Mouse (Mus musculus) megakaryocyte, adult 5-6 weeks (primary cell): Measurements from ENCODE around the gene Lsm7. TPM values are rescaled to one million over a fixed set of nuclear protein-coding genes. Genes with fewer than 3 reads are reported as not detected.
A peak's percentile ranks its signal among the peaks of the same experiment; 100 is the strongest.

Experiments used
- ATAC-seq: 2 replicates; pipeline ENCODE4 v1.8.0; 2016; ENCODE audit warnings: mild to moderate bottlenecking, inconsistent platforms; ENCODE audit not compliant: poor library complexity, severe bottlenecking
- total RNA-seq, 2 experiments: library from RNA; stranded (forward) in 1 of 2; stranded (reverse) in 1 of 2; fragments of 153-499, 151-499 nt in 1 of 2; fragments of 221-1000, 200-1000 nt in 1 of 2; gene quantifications; 2 replicates each; pipeline versions ENCODE4 v1.2.3 to v1.2.4; 2015 to 2017

Lsm7 gene
- total RNA-seq, 2 experiments from 2014 or later: 58.0 to 130 TPM

GRCm38 (mm10) chr10:80876594-80876993, 21.6 kb upstream of the Lsm7 start:
- no peak for ATAC-seq

GRCm38 (mm10) chr10:80876028-80876427, 21.0 kb upstream of the Lsm7 start:
- peak; percentile 58; the same call in 1 of the 2 replicates for ATAC-seq

- no peak for ATAC-seq
Measured at GRCm38 (mm10) chr10:80874035-80874434, 19.0 kb upstream of the Lsm7 start.

- ATAC-seq: no peak
Measured at GRCm38 (mm10) chr10:80871581-80871980, 16.6 kb upstream of the Lsm7 start, which contains the start of gene Tmprss9. TSS of gene Tmprss9 (plus strand) at chr10:80871848.

- ATAC-seq: no peak
Measured at GRCm38 (mm10) chr10:80870993-80871392, 16.0 kb upstream of the Lsm7 start.

- no peak for ATAC-seq
Measured at GRCm38 (mm10) chr10:80864446-80864845, 9.4 kb upstream of the Lsm7 start.

- ATAC-seq: no peak
Measured at GRCm38 (mm10) chr10:80862305-80862704, 7.3 kb upstream of the Lsm7 start.

GRCm38 (mm10) chr10:80858350-80858935, 3.4 kb upstream of the Lsm7 start:
- ATAC-seq: 0 out of 2 replicates have a peak, but pooled peaks have one; percentile 8

GRCm38 (mm10) chr10:80857848-80858247, 2.8 kb upstream of the Lsm7 start:
- no peak for ATAC-seq

GRCm38 (mm10) chr10:80857386-80857785, 2.4 kb upstream of the Lsm7 start:
- ATAC-seq: no peak

GRCm38 (mm10) chr10:80856908-80857307, 1.9 kb upstream of the Lsm7 start:
- ATAC-seq: no peak

- ATAC-seq: 0 out of 2 replicates have a peak, but pooled peaks have one; percentile 11
Measured at GRCm38 (mm10) chr10:80856267-80856666, 1.3 kb upstream of the Lsm7 start.

GRCm38 (mm10) chr10:80855749-80856073, 702 bp upstream of the Lsm7 start:
- no peak for ATAC-seq

- ATAC-seq: peak; percentile 82
Measured at GRCm38 (mm10) chr10:80848571-80848970, 6.4 kb downstream of the Lsm7 start.

- no peak for ATAC-seq
Measured at GRCm38 (mm10) chr10:80845732-80846131, 9.3 kb downstream of the Lsm7 start.

- no peak for ATAC-seq
Measured at GRCm38 (mm10) chr10:80845055-80845693, 9.8 kb downstream of the Lsm7 start.

GRCm38 (mm10) chr10:80843931-80844547, 11.0 kb downstream of the Lsm7 start, which contains the start of gene Lingo3:
TSS of gene Lingo3 (minus strand) at chr10:80844039.
- no peak for ATAC-seq

- no peak for ATAC-seq
Measured at GRCm38 (mm10) chr10:80843087-80843930, 11.7 kb downstream of the Lsm7 start.

GRCm38 (mm10) chr10:80842334-80842733, 12.7 kb downstream of the Lsm7 start:
- no peak for ATAC-seq

- ATAC-seq: no peak
Measured at GRCm38 (mm10) chr10:80841685-80842084, 13.3 kb downstream of the Lsm7 start.

GRCm38 (mm10) chr10:80839848-80840247, 15.2 kb downstream of the Lsm7 start:
- ATAC-seq: no peak
